Mouse (Mus musculus): ENCODE data around the gene Atp2b2. TPM values are rescaled to one million over a fixed set of nuclear protein-coding genes. Genes with fewer than 3 reads are reported as not detected.
A peak's percentile ranks its signal among the peaks of the same experiment; 100 is the strongest.

Gene Atp2b2
- total RNA-seq, 4 experiments from 2014 or later, result 0.22 to 0.40 (median 0.34) TPM

DNA sequence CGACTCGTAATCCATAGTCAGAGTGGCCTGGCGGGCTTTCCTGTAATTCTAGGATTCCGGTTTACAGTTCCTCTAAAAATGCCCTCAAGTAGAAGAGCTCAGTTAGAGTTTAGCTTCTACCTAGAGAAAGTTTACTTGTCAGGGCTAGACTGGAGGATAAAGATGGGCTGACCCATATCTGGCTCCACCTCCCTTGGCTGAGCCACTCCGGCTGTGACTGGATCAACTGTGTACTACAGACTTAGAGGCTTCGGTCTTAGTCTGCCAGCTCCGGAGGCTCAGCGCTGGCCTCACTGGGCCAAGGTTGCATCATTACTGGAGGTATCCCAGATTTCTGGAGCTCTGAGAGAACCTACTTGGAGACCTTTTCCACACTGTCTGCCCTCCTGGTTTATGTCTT, 94.9 kb downstream of the Atp2b2 start:
- DNase-seq (ENCODE audit: low spot score in 2 of 2), result peak in 1 of 2 experiments; percentile 12

DNA sequence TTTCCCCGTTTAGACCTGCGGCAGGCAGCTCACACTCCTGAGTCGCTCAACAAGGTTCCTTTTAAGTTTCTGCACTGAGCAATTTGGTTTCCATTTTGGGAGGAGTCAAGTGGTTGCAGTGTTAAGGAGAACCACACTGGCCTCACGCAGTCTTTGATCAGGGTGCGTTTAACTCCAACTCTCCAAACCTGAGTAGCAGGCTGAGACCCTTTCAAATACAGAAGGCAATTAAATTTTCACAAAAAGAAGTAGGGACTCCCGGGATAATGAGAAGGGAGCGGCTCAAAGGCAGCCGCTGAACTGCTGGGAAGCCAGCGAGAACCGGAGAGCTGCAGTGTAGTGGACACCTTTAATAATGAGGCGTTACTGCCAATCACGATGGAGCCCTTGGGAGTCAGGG, 100.1 kb downstream of the Atp2b2 start:
- DNase-seq (ENCODE audit: low spot score in 2 of 2), result no peak

DNA sequence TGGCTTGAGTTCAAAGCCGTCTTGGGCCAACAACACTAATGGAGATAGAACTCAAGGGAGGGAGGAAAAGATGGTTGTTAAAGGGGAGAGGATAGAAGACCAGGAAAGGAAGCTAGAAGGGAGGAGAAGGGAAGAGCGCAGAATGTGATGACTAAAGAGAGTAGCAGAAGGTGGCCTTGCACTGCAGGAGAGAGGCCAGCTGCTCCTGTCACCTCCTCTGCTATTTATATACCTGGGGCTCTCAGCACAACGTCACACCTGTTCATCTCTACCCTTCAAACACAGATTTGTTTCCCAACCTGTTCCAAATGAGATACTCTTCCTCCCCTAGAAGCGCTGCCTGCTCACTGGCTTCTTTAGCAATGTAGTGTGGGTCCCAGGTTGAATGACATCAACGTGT, 101.1 kb downstream of the Atp2b2 start:
- DNase-seq (ENCODE audit: low spot score in 2 of 2), result no peak

DNA sequence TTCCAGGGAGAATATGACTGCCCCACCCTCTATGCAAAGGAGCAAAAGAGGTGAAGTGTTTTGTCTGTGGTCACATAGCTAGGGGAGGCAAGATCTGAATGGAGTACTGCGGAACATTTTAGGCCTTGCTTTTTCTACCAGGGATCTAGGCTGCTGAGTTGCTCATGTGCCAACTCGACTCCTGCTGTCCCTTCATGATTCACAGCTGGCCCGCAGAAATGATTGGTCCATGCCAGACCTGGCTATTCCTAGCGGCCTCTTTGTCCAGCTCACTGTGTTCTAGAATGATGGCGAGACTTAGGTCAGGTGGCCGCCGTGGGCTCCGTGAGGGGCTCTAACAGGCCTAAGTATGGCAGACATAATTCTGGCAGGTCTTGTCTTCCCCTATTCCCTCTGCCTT, 103.0 kb downstream of the Atp2b2 start:
- no peak for DNase-seq (ENCODE audit: low spot score in 2 of 2)

DNA sequence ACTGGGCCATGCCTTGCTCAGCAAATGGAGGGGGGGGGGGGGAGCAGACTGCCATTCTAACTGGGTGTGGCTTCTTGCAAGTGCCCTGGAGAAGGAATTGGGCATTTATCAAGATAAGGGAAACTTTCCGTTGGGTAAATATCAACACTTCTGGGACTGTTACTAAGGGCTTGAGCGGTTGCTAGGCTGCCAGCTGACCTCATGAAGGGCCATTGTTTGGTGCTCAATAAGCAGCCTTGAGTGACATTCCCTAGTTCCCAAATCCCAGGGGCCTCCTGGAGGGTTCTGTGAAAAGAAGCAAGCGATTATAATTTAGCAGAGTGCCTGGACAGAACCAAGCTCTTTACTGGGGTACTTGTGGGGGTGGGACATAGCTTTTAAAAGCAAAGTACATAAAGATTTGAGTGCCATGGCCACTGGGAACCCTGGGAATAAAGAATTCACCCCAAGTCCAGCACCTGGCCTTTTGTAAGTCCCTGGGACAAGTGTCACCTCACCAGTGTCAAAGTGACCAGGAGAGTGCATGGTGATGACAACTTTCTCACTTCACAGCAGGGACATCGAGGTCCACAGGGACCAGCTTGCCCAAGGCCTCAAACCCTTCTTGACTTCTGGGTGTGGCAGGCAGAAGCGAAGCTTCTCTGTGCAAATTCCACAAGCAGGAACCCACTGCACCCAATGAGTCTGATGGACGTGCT, 105.5 kb downstream of the Atp2b2 start:
- no peak for DNase-seq (ENCODE audit: low spot score in 2 of 2)

DNA sequence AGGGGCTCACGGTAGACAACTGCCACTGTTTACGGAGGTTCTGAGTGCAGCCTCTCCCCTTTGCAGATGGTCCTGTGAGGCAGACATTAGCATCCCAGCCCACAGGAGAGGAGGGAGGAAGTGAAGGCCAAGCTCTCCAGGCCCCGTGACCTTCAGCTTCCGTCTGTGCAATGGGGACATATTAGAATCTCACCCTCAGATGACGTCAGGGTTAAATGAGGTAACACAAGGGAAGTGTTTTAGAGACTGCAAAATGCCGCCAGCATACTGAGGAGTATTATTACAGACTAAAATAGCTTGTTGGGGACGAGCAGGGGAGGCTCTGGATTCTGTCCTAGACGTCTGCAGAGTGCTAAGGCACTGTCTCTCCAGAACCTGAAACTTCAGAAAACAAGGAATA, 106.3 kb downstream of the Atp2b2 start:
- no peak for DNase-seq (ENCODE audit: low spot score in 2 of 2)

DNA sequence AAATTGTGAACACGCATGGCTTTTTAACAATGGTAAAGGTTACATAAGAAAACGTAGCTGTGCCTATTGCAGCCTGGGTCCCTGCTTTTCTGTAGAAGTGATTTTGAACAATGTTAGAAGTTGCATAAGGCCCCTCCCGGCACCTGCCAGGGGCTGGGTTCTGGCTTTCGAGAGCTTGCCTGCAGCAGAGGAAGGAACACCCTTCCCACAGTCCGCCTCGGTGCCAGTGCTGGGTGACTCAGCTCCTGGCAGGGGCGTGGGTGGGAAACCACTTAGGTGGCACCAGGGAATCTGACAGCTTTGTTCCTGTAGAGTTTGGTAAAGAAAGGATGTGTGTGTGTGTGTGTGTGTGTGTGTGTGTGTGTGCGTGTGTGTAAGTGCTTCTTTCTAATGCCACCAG, 107.7 kb downstream of the Atp2b2 start:
- DNase-seq (ENCODE audit: low spot score in 2 of 2), result no peak

DNA sequence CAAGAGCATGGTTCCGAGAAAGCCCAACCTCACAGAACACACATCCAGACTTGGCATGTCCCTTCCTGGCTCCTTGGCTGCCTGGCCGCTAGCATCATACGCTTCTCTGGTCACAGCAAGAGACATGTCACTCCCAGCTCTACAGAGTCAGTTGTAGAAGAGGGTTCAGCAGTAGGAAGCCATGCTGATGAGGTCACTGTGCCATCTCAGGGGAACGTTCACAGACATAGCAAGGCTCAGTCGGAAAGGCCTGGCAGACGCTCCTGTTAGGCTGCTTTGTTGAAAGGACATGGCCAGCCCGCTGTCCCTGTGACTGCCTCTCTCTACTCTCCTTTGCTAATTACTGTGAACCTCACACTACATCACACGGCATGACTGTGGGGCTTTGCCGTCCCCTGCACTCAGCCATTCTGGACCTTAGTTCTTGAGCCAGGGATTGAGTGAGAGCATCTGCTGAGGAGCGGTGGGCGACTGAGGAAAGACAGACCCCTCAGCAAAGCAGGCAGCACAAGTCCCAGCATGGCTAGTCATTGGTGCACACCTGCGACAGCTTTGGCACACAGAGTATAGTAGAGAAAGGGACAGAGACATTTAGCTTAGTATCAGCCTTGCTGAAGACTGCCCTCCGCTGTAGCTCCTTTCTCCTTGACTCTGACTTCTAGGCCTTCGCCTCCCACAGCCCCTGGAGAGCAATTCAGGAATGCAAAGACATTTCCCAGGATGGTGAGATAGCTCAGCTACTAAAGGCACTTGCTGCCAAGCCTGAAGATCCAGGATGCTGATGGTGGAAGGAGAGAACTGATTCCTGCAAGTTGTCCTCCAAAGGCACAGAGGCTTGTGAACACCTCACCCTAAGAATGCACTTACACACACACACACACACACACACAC, 108.9 kb downstream of the Atp2b2 start:
- DNase-seq (ENCODE audit: low spot score in 2 of 2), result no peak

DNA sequence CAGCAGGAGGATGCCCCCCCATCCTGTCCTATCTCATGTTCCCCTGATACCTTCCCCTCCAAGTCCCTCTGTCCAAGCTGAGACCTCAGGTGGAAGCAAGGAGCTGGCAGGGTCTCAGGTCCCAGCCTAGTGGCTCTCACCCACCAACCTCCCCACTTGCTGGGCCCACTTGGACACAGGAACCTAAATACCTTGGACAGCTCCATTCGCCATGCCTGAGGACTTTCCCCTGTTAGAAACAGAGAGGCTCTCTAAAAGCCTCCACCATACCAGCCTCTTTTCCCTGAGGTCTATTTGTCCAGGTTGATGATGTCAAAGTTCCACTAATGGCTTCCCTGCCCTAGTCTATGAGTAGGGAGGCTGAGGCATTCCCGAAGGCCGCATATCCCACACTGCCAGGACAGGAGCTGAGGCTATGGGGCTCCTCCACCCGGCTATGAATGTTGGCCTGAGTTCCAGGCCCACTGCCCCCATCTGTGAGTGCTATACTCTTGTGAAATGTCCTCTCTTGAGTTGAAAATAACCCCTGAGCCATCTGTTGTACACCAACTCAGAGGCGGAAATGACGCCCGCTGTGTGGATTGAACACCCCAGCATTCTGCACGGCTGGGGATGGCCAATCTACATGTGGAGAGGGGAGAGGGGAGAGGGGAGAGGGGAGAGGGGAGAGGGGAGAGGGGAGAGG, 113.1 kb downstream of the Atp2b2 start:
- no peak for DNase-seq (ENCODE audit: low spot score in 2 of 2)

DNA sequence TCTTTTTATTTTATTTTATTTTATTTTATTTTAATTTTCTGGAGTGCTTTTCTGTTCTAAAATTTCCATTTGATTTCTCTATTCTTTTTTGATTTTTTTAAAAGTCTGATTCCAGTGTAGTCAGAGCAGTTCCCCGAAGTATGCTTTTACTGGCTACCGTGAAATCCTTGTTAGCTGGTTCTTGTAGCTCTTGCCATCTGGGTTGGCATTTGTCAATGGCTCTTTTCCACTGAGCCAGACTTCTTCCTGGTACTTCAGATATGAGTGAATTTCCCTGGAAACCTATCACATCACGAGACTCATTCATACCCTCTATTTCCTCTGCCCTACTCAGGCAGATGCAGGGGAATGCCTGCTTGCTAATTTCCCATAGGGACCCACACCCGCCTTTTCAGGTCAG, 119.2 kb downstream of the Atp2b2 start:
- DNase-seq (ENCODE audit: low spot score in 2 of 2), result no peak

DNA sequence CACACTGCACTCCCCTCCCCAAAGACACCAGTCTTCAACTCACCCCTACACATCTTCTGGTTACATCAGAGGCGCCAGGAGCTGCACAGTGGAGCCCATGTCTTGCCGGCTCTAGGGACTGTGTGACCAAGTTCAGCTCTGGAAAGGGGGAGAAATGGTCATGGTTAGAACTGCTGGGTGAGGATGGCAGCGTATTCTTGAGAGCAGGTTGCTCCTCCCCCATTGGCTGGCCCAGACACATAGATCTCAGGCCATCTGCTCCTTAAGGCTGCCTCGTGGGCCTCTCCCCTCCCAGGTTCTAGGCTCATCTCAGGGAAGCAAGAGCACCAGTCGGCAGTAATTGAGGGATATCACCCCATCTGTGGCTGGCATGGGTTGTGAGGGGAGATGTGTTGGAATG, 121.9 kb downstream of the Atp2b2 start:
- no peak for DNase-seq (ENCODE audit: low spot score in 2 of 2)

DNA sequence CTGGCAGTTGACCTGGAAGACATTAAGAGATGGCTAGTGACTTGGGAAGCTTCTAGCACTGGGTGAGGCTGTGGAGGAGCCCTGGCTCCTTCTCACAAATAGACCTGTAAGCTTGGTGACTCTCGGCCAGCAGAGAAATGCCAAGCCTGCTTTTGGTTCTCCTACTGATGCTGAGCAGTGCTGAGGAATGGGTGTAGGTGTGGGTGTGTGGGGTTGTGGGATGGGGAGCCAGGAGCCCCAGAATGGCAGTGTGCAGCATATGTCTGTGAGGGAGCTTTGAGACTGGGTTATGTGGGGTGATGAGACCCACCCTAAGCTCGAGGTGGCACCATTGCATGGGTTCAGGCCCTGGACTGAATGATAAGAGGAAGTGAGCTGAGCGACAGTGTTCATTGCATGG, 129.7 kb downstream of the Atp2b2 start:
- no peak for DNase-seq (ENCODE audit: low spot score in 2 of 2)

DNA sequence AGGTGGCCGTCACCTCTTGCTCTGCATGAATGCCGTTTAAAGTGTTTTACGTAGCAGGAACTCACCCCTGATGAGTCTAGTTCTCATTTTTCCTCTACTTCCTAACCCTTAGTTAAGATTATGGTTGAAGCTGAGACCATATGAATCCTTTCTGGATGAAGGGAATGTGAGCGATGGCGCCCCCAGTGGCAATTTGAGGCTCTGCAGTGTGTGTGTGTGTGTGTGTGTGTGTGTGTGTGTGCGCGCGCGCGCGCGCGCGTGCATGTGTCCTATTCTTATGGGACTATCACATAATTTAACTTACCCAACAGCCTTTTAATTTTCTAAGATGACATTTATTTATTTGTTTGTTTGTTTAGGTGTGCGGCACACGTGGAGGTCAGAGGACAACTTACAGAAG, 131.3 kb downstream of the Atp2b2 start:
- DNase-seq (ENCODE audit: low spot score in 2 of 2), result no peak

DNA sequence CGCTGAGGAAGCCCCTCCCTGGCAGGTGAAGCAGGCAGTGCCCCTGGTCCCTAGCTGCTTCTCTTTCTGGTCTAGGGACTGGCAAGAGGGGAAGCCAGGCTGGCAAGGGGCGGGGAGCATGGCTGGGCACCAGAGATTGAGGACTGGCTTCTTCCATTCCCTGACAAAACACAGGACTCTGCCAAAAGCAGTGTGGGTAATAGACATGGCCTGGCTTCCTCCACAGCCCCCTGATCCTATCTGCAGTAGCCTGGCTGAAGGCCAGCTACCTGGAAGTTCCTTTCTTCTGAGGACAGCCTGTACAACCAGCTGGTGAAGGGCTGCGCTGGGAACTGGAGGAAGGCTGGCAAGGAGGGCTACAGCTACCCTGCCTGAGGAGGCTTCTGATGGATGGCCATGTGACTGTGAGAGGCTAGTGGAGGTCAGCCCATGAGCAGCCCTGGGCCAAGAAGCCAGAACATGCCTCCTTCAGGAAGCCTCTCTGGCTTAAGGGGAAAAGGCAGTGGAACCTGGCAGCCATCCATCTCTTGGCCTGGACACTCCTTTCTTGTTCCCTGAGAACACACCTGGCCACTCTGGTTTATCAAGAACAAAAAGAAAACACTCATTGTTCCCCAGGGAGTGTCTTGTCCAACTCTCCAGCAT, 131.9 kb downstream of the Atp2b2 start:
- DNase-seq (ENCODE audit: low spot score in 2 of 2), result no peak

DNA sequence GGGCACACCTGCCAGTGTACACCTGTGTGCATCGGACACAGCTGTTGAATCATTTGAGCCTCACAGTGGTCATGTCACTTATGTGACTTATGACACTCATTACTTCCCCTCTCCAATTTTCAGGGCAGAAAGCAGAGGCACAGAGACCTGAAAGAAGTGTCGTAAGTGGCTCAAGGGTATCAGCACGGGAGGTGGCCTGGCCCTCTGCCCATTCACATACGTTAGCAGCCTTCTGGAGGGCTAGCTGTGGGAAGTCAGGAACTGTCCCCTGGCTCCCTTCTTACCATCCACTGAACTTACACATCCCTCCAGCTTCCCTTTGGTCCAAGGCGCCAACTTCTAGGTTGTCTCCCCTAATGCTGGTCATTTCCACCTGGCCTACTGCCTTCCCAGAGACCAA, 132.6 kb downstream of the Atp2b2 start:
- DNase-seq (ENCODE audit: low spot score in 2 of 2), result no peak

DNA sequence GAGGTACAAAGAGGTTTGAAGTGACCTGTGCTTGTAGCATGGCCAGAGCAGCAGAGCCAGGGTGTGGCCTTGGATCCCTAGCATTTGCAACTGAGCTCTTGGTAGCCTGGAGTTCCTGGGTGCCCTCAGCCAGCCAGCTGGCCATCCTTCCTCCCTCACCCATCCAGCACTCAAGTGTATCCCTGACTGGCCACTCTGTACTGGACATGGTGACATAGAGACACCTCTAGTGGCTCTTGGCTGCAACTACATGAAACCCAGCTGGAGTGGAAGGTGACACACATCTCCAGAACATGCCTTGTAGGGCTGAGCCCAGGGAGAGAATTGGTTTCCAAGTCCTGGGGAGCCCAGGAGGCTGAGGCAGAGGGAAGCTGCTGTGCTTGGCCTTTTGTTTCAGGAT, 134.3 kb downstream of the Atp2b2 start:
- no peak for DNase-seq (ENCODE audit: low spot score in 2 of 2)

DNA sequence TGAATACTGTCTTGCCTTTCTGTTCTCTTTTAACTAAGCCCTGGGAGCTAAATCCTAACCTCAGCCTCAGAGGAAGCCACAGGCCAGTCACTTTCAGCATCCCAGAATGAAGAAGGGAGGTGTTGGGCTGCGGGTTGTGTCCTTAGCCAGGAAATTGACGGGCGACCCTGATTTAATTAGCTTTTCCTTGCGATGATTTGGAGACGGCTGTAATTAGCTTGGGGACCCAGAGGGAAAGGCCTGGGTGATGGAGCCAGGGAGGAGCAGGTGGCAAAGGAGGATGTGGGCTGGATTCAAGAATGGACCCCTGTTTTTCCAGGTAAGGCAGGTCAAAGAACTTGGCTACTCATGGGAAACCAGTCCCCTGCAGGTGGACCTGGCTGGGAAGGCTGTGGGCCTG, 138.0 kb downstream of the Atp2b2 start:
- no peak for DNase-seq (ENCODE audit: low spot score in 2 of 2)

DNA sequence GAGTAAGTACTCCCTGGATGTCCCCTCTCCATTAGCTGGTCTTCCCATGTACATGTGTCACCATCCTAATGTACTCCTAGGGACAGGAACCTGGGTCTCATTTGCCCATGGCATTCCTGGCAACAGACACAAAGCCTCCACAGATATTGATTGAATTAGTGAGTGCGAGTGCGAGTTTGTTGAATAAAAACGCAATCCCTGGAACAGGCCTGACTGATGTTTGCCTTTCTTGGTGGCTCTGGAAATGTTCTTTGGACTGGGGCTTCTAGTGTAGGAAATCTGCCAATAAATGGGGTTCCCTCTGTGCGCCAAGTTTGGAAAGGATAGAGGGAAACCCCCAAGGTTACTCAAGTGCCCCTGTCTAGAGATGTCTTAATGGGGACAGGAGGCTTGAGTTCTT, 146.4 kb downstream of the Atp2b2 start:
- DNase-seq (ENCODE audit: low spot score in 2 of 2), result no peak

DNA sequence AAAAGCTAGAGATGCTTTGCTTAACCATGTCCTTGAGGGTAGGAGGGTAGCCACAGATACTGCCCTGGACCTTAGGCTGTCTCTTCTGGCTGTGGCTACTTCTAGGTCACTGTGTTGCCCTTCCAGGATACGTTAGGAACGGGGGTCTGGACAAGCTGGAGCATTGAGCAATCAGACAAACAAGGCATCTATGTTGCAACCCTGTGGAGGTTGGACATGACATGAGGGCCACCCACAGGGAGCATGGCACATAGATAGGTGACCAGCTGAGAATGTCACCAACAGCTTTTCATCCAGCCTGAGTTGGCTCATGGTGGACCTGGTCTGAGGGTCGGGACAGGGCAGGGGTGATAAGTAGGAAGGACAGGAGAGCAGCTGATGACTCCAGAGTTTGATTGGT, 148.4 kb downstream of the Atp2b2 start:
- DNase-seq (ENCODE audit: low spot score in 2 of 2), result no peak

DNA sequence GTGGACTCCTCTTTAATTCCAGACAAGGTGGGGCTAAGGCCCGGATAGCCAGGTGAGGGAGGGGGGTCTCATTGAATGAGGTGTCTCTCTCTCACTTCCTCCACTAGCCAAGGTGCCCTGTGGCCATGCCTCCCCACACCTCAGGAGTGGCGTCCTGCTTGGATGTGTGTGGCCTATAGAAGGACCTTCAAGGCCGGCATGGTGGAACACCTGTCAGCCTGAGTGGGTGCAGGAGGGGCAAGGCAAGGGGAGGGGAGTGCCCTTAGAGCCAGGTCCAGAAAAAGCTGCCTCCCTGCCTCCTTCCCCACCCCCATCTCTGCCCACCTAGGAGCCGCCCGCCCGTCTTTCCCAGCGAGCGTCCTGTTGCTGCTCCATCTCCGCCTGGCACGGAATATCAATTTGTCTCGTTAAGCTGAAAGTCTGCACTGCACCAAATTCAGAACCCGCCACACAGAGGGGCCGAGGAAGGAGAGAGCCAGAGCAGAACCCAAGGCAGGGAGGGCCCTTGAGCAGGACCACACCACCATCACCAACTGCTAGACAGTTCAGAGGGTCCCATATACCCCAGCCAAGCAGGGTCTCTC, 150.2 kb downstream of the Atp2b2 start:
- DNase-seq (ENCODE audit: low spot score in 2 of 2), result no peak

DNA sequence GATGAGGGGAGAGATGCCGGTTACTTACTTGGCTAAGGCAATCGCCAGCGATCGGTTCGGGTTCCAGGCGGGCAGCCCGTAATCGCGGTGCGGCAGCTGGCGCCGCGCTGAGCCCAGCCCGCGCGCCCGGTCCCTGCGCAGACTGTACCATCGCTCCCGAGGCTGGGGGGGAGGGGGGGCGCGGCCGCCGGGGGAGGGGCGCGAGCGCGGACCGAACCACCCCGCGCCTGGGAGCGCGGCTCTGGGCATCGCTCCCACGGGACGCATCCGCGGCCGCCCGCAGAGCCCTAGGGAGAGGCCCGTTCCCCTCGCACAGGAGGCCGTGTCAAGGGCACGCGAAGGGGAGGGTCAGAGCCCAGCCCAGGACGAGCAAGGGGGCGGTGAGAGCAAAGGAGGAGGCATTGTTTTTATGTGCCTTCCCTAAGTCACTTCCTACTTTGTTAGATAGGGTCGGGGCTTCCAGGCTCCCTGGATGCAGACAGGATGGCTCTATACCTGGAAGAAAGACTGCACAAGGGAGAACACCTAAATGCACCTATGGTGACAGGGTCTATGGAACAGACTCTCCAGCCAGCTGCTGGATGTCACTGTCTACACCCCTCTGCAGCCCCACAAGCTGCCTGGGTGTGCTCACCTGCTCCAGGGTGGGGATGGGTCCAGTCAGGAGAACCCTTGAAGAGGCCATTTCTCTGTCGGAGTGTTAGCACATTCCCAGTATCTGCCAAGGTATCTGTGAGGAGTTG, 151.0 kb downstream of the Atp2b2 start:
- no peak for DNase-seq (ENCODE audit: low spot score in 2 of 2)
